Mouse (Mus musculus) CH12.LX (cell line): ENCODE results near the gene Mrpl20. TPM values are rescaled to one million over a fixed set of nuclear protein-coding genes. Genes with fewer than 3 reads are reported as not detected.
A peak's percentile ranks its signal among the peaks of the same experiment; 100 is the strongest.

Experiments used
- DNase-seq: peaks from one replicate; pipeline ENCODE4 v3.0.0-alpha.2; 2013; ENCODE audit errors: extremely low read depth
- H3K27ac ChIP-seq: 2 replicates; pipeline ENCODE4 v1.5.1; 2012; ENCODE audit warnings: low read depth, mild to moderate bottlenecking, control low read depth, moderate library complexity; ENCODE audit not compliant: insufficient read depth
- H3K27me3 ChIP-seq: replicated peaks from 2 replicates; pipeline ENCODE3; 2012; ENCODE audit warnings: inconsistent platforms
- H3K36me3 ChIP-seq, 2 experiments: replicated peaks in 1 of 2; 2 replicates each; pipeline versions ENCODE3 to v1.6.1; 2012; ENCODE audit warnings: inconsistent platforms in 1 of 2, low read length in 1 of 2, mild to moderate bottlenecking in 1 of 2, mixed read lengths in 1 of 2, moderate library complexity in 1 of 2; ENCODE audit not compliant: control insufficient read depth in 1 of 2, insufficient read depth in 1 of 2
- H3K4me1 ChIP-seq, 2 experiments: 2 replicates each; pipeline ENCODE4 v1.6.1; 2012; ENCODE audit warnings: inconsistent platforms in 1 of 2, moderate library complexity in 1 of 2; ENCODE audit not compliant: insufficient read depth in 2 of 2, control insufficient read depth in 1 of 2
- H3K4me2 ChIP-seq: 2 replicates; pipeline ENCODE4 v1.6.1; 2012; ENCODE audit warnings: low read depth, mild to moderate bottlenecking, control low read depth; ENCODE audit not compliant: poor library complexity, insufficient read depth, severe bottlenecking
- H3K4me3 ChIP-seq, 3 experiments: fragments of 150-350 bp in 1 of 3; sonication (generic) in 1 of 3; replicated peaks in 1 of 3; 2 replicates each; pipeline versions ENCODE3 to v1.5.1; 2011 to 2012; ENCODE audit warnings: low read depth in 2 of 3, low read length in 2 of 3, mild to moderate bottlenecking in 2 of 3, moderate library complexity in 2 of 3, control low read depth in 1 of 3, improper control_type of control experiment in 1 of 3, inconsistent platforms in 1 of 3, mixed read lengths in 1 of 3; ENCODE audit not compliant: poor library complexity in 1 of 3
- H3K79me2 ChIP-seq: replicated peaks from 2 replicates; pipeline ENCODE4 v1.6.1; 2012; ENCODE audit warnings: mild to moderate bottlenecking, moderate library complexity; ENCODE audit not compliant: control insufficient read depth, poor library complexity, insufficient read depth, severe bottlenecking; ENCODE audit errors: extremely low read depth
- H3K9ac ChIP-seq: 2 replicates; pipeline ENCODE4 v1.6.1; 2012; ENCODE audit warnings: low read depth, mild to moderate bottlenecking, control low read depth, moderate library complexity; ENCODE audit not compliant: insufficient read depth
- H3K9me3 ChIP-seq: replicated peaks from 2 replicates; pipeline ENCODE3; 2012; ENCODE audit warnings: low read length, inconsistent platforms, mixed read lengths
- CHD1 ChIP-seq: IDR thresholded peaks from 2 replicates; pipeline ENCODE4 v1.6.1; 2012; ENCODE audit warnings: low read depth, low read length, improper control_type of control experiment, inconsistent platforms
- ELF1 ChIP-seq: IDR thresholded peaks from 2 replicates; pipeline ENCODE4 v1.6.1; 2014; ENCODE audit warnings: low read depth, mild to moderate bottlenecking, inconsistent platforms, low read length, improper control_type of control experiment
- EP300 ChIP-seq: IDR thresholded peaks from 2 replicates; pipeline ENCODE4 v1.6.1; 2011; ENCODE audit warnings: low read length, improper control_type of control experiment
- IRF4 ChIP-seq: IDR thresholded peaks from 2 replicates; pipeline ENCODE4 v1.6.1; 2014; ENCODE audit warnings: low read depth, mild to moderate bottlenecking, inconsistent platforms, low read length, improper control_type of control experiment
- JUN ChIP-seq: IDR thresholded peaks from 2 replicates; pipeline ENCODE4 v1.6.1; 2011; ENCODE audit warnings: low read depth, mild to moderate bottlenecking, low read length, improper control_type of control experiment, moderate library complexity; ENCODE audit not compliant: insufficient read depth
- JUND ChIP-seq: conservative IDR thresholded peaks from 2 replicates; pipeline ENCODE4 v1.6.1; 2011; ENCODE audit warnings: low read depth, low read length, improper control_type of control experiment
- KAT2A ChIP-seq: IDR thresholded peaks from 2 replicates; pipeline ENCODE4 v1.6.1; 2012; ENCODE audit warnings: low read length, improper control_type of control experiment, inconsistent platforms; ENCODE audit not compliant: insufficient replicate concordance
- MAFK ChIP-seq: IDR thresholded peaks from 2 replicates; pipeline ENCODE4 v1.6.1; 2011; ENCODE audit warnings: low read length, improper control_type of control experiment; ENCODE audit not compliant: insufficient replicate concordance
- MXI1 ChIP-seq: IDR thresholded peaks from 2 replicates; pipeline ENCODE4 v1.6.1; 2011; ENCODE audit warnings: mild to moderate bottlenecking, low read depth, low read length, improper control_type of control experiment
- MYC ChIP-seq: IDR thresholded peaks from 2 replicates; pipeline ENCODE4 v1.6.1; 2011; ENCODE audit warnings: low read depth, mild to moderate bottlenecking, improper control_type of control experiment, low read length
- NELFE ChIP-seq: IDR thresholded peaks from 2 replicates; pipeline ENCODE4 v1.6.1; 2011; ENCODE audit warnings: low read depth, low read length, improper control_type of control experiment
- NRF1 ChIP-seq: IDR thresholded peaks from 2 replicates; pipeline ENCODE4 v1.6.1; 2014; ENCODE audit warnings: low read depth, mild to moderate bottlenecking, inconsistent platforms, low read length, improper control_type of control experiment, moderate library complexity
- POLR2A ChIP-seq: IDR thresholded peaks from 2 replicates; pipeline ENCODE4 v1.6.1; 2011; ENCODE audit warnings: low read depth, mild to moderate bottlenecking, improper control_type of control experiment, low read length
- POLR2AphosphoS2 ChIP-seq: IDR thresholded peaks from 2 replicates; pipeline ENCODE4 v1.6.1; 2011; ENCODE audit warnings: low read depth, low read length, improper control_type of control experiment
- RAD21 ChIP-seq: IDR thresholded peaks from 2 replicates; pipeline ENCODE4 v1.6.1; 2011; ENCODE audit warnings: low read depth, mild to moderate bottlenecking, low read length, improper control_type of control experiment, moderate library complexity
- RCOR1 ChIP-seq: conservative IDR thresholded peaks from 2 replicates; pipeline ENCODE4 v1.6.1; 2012; ENCODE audit warnings: low read depth, mild to moderate bottlenecking, inconsistent platforms, low read length, improper control_type of control experiment
- TBP ChIP-seq: conservative IDR thresholded peaks from 2 replicates; pipeline ENCODE4 v1.6.1; 2011; ENCODE audit warnings: low read depth, low read length, improper control_type of control experiment
- TCF12 ChIP-seq: IDR thresholded peaks from 2 replicates; pipeline ENCODE4 v1.6.1; 2014; ENCODE audit warnings: low read depth, mild to moderate bottlenecking, inconsistent platforms, low read length, improper control_type of control experiment
- UBTF ChIP-seq: IDR thresholded peaks from 2 replicates; pipeline ENCODE4 v1.6.1; 2012; ENCODE audit warnings: low read depth, mild to moderate bottlenecking, inconsistent platforms, low read length, improper control_type of control experiment, moderate library complexity
- USF2 ChIP-seq: conservative IDR thresholded peaks from 2 replicates; pipeline ENCODE4 v1.6.1; 2011; ENCODE audit warnings: low read depth, low read length, improper control_type of control experiment
- ZC3H11A ChIP-seq: IDR thresholded peaks from 2 replicates; pipeline ENCODE4 v1.6.1; 2012; ENCODE audit warnings: low read depth, mild to moderate bottlenecking, inconsistent platforms, low read length, improper control_type of control experiment
- ZKSCAN1 ChIP-seq: IDR thresholded peaks from 2 replicates; pipeline ENCODE4 v1.6.1; 2012; ENCODE audit warnings: low read depth, inconsistent platforms, low read length, improper control_type of control experiment, borderline replicate concordance
- ZMIZ1 ChIP-seq: IDR thresholded peaks from 2 replicates; pipeline ENCODE4 v1.6.1; 2012; ENCODE audit warnings: low read depth, mild to moderate bottlenecking, inconsistent platforms, low read length, improper control_type of control experiment
- ZNF384 ChIP-seq: IDR thresholded peaks from 2 replicates; pipeline ENCODE4 v1.6.1; 2012; ENCODE audit warnings: low read depth, low read length, improper control_type of control experiment, inconsistent platforms
- dilution Hi-C: fragments of 300-500 bp; cut with MboI; formaldehyde crosslinking; loops from 2 replicates; pipeline ENCODE4 v1.14.3; 2020; ENCODE audit warnings: low sequenced_read_pairs; ENCODE audit not compliant: extremely low pct_unique_long_range_greater_than_20kb, extremely low pct_ligation_motif_present
- in situ Hi-C: fragments of 300-500 bp; cut with MboI; formaldehyde crosslinking; loops from 3 replicates; pipeline ENCODE4 v1.14.3; 2019; ENCODE audit warnings: low sequenced_read_pairs, low pct_ligation_motif_present, low pct_unique_long_range_greater_than_20kb, mixed read lengths
- polyA plus RNA-seq: library from polyadenylated mRNA; unstranded; fragments of >175 nt; gene quantifications from 2 replicates; pipeline ENCODE4 v1.2.1, GENCODE M21; 2012; ENCODE audit warnings: low read depth; ENCODE audit not compliant: insufficient read length
- total RNA-seq, 2 experiments: library from RNA; depleted of rRNA; stranded (reverse); fragments of 300-350 nt in 1 of 2; fragments of >200 nt in 1 of 2; gene quantifications; 2 replicates each; pipeline ENCODE4 v1.2.3; 2012 to 2014

Gene Mrpl20
- total and polyA plus RNA-seq, 3 experiments = 146 to 230 (median 193) TPM

DNA sequence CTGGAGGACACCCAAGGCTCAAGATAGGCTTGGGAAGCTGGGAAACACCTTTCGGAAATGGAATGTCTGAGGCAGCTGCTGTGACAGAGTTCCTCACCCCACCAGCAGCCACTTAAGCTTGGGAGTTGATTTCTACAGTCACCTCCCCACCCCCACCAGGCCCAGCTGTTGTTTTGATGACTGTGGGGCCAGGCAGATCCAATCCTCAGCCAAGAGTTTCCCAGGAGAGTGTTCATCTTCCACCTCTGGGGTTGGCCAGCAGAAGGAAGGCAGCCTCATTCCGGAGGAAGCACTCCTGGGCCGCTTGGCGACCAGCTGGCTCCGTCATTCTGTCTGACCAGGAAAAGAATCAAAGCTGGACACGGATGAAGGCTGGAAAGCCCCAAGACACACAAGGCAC lies 21.8 kb upstream of the Mrpl20 start:
- TF ChIP-seq RAD21 (no peak), MYC (no peak), ZKSCAN1 (no peak), EP300 (no peak), ZC3H11A (no peak), ZNF384 (no peak), POLR2AphosphoS2 (no peak), NELFE (no peak)
- no peak for DNase-seq
- peaks cover 2 to 30% of the 10 kb centered on the region in 2 experiments for H3K4me1 ChIP-seq
- in situ Hi-C loops = no loop called here
- H3K36me3 ChIP-seq = no peaks in the 10 kb centered on the region
- H3K9ac ChIP-seq = no peak overlapping the region
- H3K79me2 ChIP-seq = no peaks in the 10 kb centered on the region
- H3K4me3 ChIP-seq = no peak overlapping the region
- H3K27me3 ChIP-seq = peaks cover 34% of the 10 kb centered on the region
- H3K4me2 ChIP-seq = no peak overlapping the region
- H3K27ac ChIP-seq = no peak overlapping the region
- no peaks in the 10 kb centered on the region for H3K9me3 ChIP-seq
- dilution Hi-C loops = no loop called here

DNA sequence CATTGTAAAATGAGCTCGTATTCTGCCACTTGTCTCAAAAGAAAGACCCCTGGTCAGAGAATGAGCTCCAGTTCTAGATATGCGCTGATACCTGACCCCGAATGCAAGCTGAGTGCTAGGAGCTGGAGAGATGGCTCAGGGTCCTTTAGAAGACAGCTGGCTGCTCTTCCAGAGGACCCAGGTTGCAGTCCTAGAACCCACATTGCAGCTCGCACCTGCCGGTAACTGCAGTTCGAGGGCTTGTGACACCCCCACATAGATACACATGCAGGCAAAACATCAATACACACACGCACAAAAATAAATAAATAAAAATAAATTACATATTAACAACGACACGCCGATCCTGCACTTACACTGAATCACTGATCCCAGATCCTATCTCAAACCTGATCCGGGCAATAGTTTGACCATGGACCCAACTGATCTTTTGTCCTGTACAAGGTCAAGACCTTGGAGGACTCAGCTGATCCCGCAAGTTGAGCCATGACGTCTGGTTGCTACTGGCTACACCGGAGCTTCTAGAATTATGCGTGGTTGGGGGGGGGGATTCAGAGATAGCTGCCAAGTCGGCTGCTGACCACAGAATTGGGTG lies 19.1 kb upstream of the Mrpl20 start:
- Histone ChIP-seq H3K27ac (no peak overlapping the region), H3K9ac (peak overlapping the region; percentile 66), H3K79me2 (no peaks in the 10 kb centered on the region), H3K4me3 (peak overlapping the region in 2 of 3 experiments; percentile 44 to 51), H3K4me1 (peaks cover 0 to 19% of the 10 kb centered on the region in 2 experiments; a peak in 2 of 4 replicates), H3K36me3 (no peaks in the 10 kb centered on the region), H3K27me3 (peaks cover 34% of the 10 kb centered on the region), H3K9me3 (no peaks in the 10 kb centered on the region), H3K4me2 (peak overlapping the region; percentile 89)
- TF ChIP-seq CHD1 (no peak), TBP (no peak), NRF1 (no peak), TCF12 (no peak), JUN (no peak), RCOR1 (no peak), IRF4 (no peak), POLR2A (no peak), JUND (no peak), USF2 (no peak), MAFK (no peak), MXI1 (no peak), ELF1 (no peak), UBTF (no peak), ZKSCAN1 (no peak), ZMIZ1 (no peak), KAT2A (no peak), ZC3H11A (no peak)
- dilution Hi-C loops (no loop called here), in situ Hi-C loops (no loop called here)
- DNase-seq = no peak
